Mouse (Mus musculus): Measurements from ENCODE around the gene Cd72. TPM values are rescaled to one million over a fixed set of nuclear protein-coding genes. Genes with fewer than 3 reads are reported as not detected.
"Not testable (repeated sequence)": the region's sequence is repeated elsewhere in the genome, so short reads cannot be mapped to it uniquely, and the experiment has no call there.

Gene Cd72
- polyA plus RNA-seq, 1 experiment = 140 TPM

GRCm38 (mm10) chr4:43490801-43491200 is 36.4 kb upstream of the Cd72 start:
- Histone ChIP-seq H3K27ac (ENCODE audit: insufficient read depth, low read length) (no peak overlapping the region), H3K4me3 (ENCODE audit: extremely low read depth, insufficient read depth, insufficient read length) (no peak overlapping the region), H3K4me1 (ENCODE audit: control insufficient read depth, insufficient read depth, insufficient read length) (no peaks in the 10 kb centered on the region; the same call in 1 of the 2 replicates), H3K27me3 (ENCODE audit: control insufficient read depth, insufficient read depth, low read length) (no peaks in the 10 kb centered on the region), H3K36me3 (ENCODE audit: control insufficient read depth, insufficient read depth, low read length) (no peaks in the 10 kb centered on the region)
- TF ChIP-seq POLR2A (IDR thresholded peaks at IDR 0.05; ENCODE audit: low read depth, low read length) (no peak), CTCF (IDR thresholded peaks at IDR 0.05; ENCODE audit: extremely low read depth, insufficient read depth, insufficient read length, insufficient replicate concordance) (no peak)
- WGBS = 83% methylated on average over 5 of the region's 5 CpGs
- no peak for DNase-seq (ENCODE audit: low read depth in 1 of 2, low spot score in 2 of 2)

GRCm38 (mm10) chr4:43489611-43490010 is 35.2 kb upstream of the Cd72 start:
- TF ChIP-seq POLR2A (IDR thresholded peaks at IDR 0.05; ENCODE audit: low read depth, low read length) (no peak), CTCF (IDR thresholded peaks at IDR 0.05; ENCODE audit: extremely low read depth, insufficient read depth, insufficient read length, insufficient replicate concordance) (no peak)
- no peaks in the 10 kb centered on the region for H3K36me3 ChIP-seq (ENCODE audit: control insufficient read depth, insufficient read depth, low read length)
- no peak overlapping the region for H3K4me3 ChIP-seq (ENCODE audit: extremely low read depth, insufficient read depth, insufficient read length)
- WGBS = 94% methylated on average over 3 of the region's 3 CpGs
- no peak overlapping the region for H3K27ac ChIP-seq (ENCODE audit: insufficient read depth, low read length)
- H3K4me1 ChIP-seq (ENCODE audit: control insufficient read depth, insufficient read depth, insufficient read length) = no peaks in the 10 kb centered on the region; the same call in 1 of the 2 replicates
- H3K27me3 ChIP-seq (ENCODE audit: control insufficient read depth, insufficient read depth, low read length) = no peaks in the 10 kb centered on the region
- no peak for DNase-seq (ENCODE audit: low read depth in 1 of 2, low spot score in 2 of 2)

- H3K4me1 ChIP-seq (ENCODE audit: control insufficient read depth, insufficient read depth, insufficient read length) = peaks cover 21% of the 10 kb centered on the region; the same call in 1 of the 2 replicates
- not testable (repeated sequence) for H3K36me3 ChIP-seq (ENCODE audit: control insufficient read depth, insufficient read depth, low read length); DNase-seq (ENCODE audit: low read depth in 1 of 2, low spot score in 2 of 2); H3K4me3 ChIP-seq (ENCODE audit: extremely low read depth, insufficient read depth, insufficient read length); H3K27ac ChIP-seq (ENCODE audit: insufficient read depth, low read length); H3K27me3 ChIP-seq (ENCODE audit: control insufficient read depth, insufficient read depth, low read length)
- 92% methylated on average over 5 of the region's 5 CpGs for WGBS
These were observed 31.2 kb upstream of the Cd72 start for GRCm38 (mm10) chr4:43485666-43486065.

GRCm38 (mm10) chr4:43483535-43484091 is 29.2 kb upstream of the Cd72 start, which contains the start of gene Sit1:
Sit1 (minus strand) TSS chr4:43483734.
- no peaks in the 10 kb centered on the region for H3K36me3 ChIP-seq (ENCODE audit: control insufficient read depth, insufficient read depth, low read length)
- peak in 1 of 2 experiments; percentile 40 for DNase-seq (ENCODE audit: low read depth in 1 of 2, low spot score in 2 of 2)
- peak within 1 kb of the TSS; percentile 63 for H3K27ac ChIP-seq (ENCODE audit: insufficient read depth, low read length)
- peak within 1 kb of the TSS; percentile 52 for H3K4me3 ChIP-seq (ENCODE audit: extremely low read depth, insufficient read depth, insufficient read length)
- H3K27me3 ChIP-seq (ENCODE audit: control insufficient read depth, insufficient read depth, low read length) = no peaks in the 10 kb centered on the region
- H3K4me1 ChIP-seq (ENCODE audit: control insufficient read depth, insufficient read depth, insufficient read length) = peaks cover 27% of the 10 kb centered on the region; the same call in 1 of the 2 replicates
- TF ChIP-seq POLR2A (IDR thresholded peaks at IDR 0.05; ENCODE audit: low read depth, low read length) = no peak
- no peak for TF ChIP-seq CTCF (IDR thresholded peaks at IDR 0.05; ENCODE audit: extremely low read depth, insufficient read depth, insufficient read length, insufficient replicate concordance)
- WGBS = 26% methylated on average over 12 of the region's 12 CpGs

GRCm38 (mm10) chr4:43482591-43482990 is 28.2 kb upstream of the Cd72 start:
- no peaks in the 10 kb centered on the region for H3K27me3 ChIP-seq (ENCODE audit: control insufficient read depth, insufficient read depth, low read length)

GRCm38 (mm10) chr4:43481894-43482456 is 27.5 kb upstream of the Cd72 start:
- TF ChIP-seq POLR2A (IDR thresholded peaks at IDR 0.05; ENCODE audit: low read depth, low read length) (no peak), CTCF (IDR thresholded peaks at IDR 0.05; ENCODE audit: extremely low read depth, insufficient read depth, insufficient read length, insufficient replicate concordance) (no peak)
- H3K4me3 ChIP-seq (ENCODE audit: extremely low read depth, insufficient read depth, insufficient read length) = peak overlapping the region; percentile 52

More at GRCm38 (mm10) chr4:43482591-43482990, 28.2 kb upstream of the Cd72 start:
- Histone ChIP-seq H3K36me3 (ENCODE audit: control insufficient read depth, insufficient read depth, low read length) (no peaks in the 10 kb centered on the region), H3K4me1 (ENCODE audit: control insufficient read depth, insufficient read depth, insufficient read length) (peaks cover 29% of the 10 kb centered on the region; the same call in 1 of the 2 replicates), H3K27ac (ENCODE audit: insufficient read depth, low read length) (peak overlapping the region; percentile 63), H3K4me3 (ENCODE audit: extremely low read depth, insufficient read depth, insufficient read length) (peak overlapping the region; percentile 52)
- DNase-seq (ENCODE audit: low read depth in 1 of 2, low spot score in 2 of 2) = no peak
- WGBS = 22% methylated on average over 10 of the region's 10 CpGs
- TF ChIP-seq CTCF (IDR thresholded peaks at IDR 0.05; ENCODE audit: extremely low read depth, insufficient read depth, insufficient read length, insufficient replicate concordance) (no peak), POLR2A (IDR thresholded peaks at IDR 0.05; ENCODE audit: low read depth, low read length) (no peak)

GRCm38 (mm10) chr4:43480985-43481384 is 26.6 kb upstream of the Cd72 start:
- 83% methylated on average over 5 of the region's 5 CpGs for WGBS
- no peak overlapping the region for H3K4me3 ChIP-seq (ENCODE audit: extremely low read depth, insufficient read depth, insufficient read length)
- TF ChIP-seq POLR2A (IDR thresholded peaks at IDR 0.05; ENCODE audit: low read depth, low read length) = no peak
- TF ChIP-seq CTCF (IDR thresholded peaks at IDR 0.05; ENCODE audit: extremely low read depth, insufficient read depth, insufficient read length, insufficient replicate concordance) = no peak
- H3K4me1 ChIP-seq (ENCODE audit: control insufficient read depth, insufficient read depth, insufficient read length) = peaks cover 37% of the 10 kb centered on the region; the same call in 1 of the 2 replicates
- H3K27me3 ChIP-seq (ENCODE audit: control insufficient read depth, insufficient read depth, low read length) = no peaks in the 10 kb centered on the region
- no peak overlapping the region for H3K27ac ChIP-seq (ENCODE audit: insufficient read depth, low read length)
- no peaks in the 10 kb centered on the region for H3K36me3 ChIP-seq (ENCODE audit: control insufficient read depth, insufficient read depth, low read length)
- no peak for DNase-seq (ENCODE audit: low read depth in 1 of 2, low spot score in 2 of 2)

More at GRCm38 (mm10) chr4:43481894-43482456, 27.5 kb upstream of the Cd72 start:
- Histone ChIP-seq H3K27ac (ENCODE audit: insufficient read depth, low read length) (peak overlapping the region; percentile 63), H3K36me3 (ENCODE audit: control insufficient read depth, insufficient read depth, low read length) (no peaks in the 10 kb centered on the region), H3K27me3 (ENCODE audit: control insufficient read depth, insufficient read depth, low read length) (no peaks in the 10 kb centered on the region), H3K4me1 (ENCODE audit: control insufficient read depth, insufficient read depth, insufficient read length) (peaks cover 29% of the 10 kb centered on the region; the same call in 1 of the 2 replicates)
- WGBS = 16% methylated on average over 7 of the region's 7 CpGs
- DNase-seq (ENCODE audit: low read depth in 1 of 2, low spot score in 2 of 2) = peak in 1 of 2 experiments; percentile 34
